Mouse (Mus musculus) lung, adult 2 months (tissue): ENCODE results near the gene Ncaph2. TPM values are rescaled to one million over a fixed set of nuclear protein-coding genes. Genes with fewer than 3 reads are reported as not detected.

Source experiments
- DNase-seq: peaks from one replicate; pipeline ENCODE4 v3.0.0; 2022
- H3K4me1 ChIP-seq: fragments of 200-500 bp; 2 replicates; pipeline ENCODE4 v1.6.1; 2011; ENCODE audit warnings: low read length; ENCODE audit not compliant: control insufficient read depth, insufficient read depth
- H3K4me3 ChIP-seq: fragments of 200-500 bp; replicated peaks from 2 replicates; pipeline ENCODE3; 2011; ENCODE audit warnings: low read depth, mild to moderate bottlenecking, control low read depth, low read length; ENCODE audit errors: extremely low read depth
- CTCF ChIP-seq: fragments of 200-500 bp; IDR thresholded peaks from 2 replicates; pipeline ENCODE4 v1.5.1; 2011; ENCODE audit warnings: mild to moderate bottlenecking, low read length, control low read depth; ENCODE audit not compliant: insufficient read depth
- POLR2A ChIP-seq: fragments of 200-500 bp; IDR thresholded peaks from 2 replicates; pipeline ENCODE4 v1.6.1; 2011; ENCODE audit warnings: low read depth, mild to moderate bottlenecking, control low read depth, low read length, borderline replicate concordance; ENCODE audit errors: extremely low read depth
- WGBS: fragments of 180-500 bp; shearing (Covaris S2); methylation state at CpG from one replicate; pipeline ENCODE4 v1.1.7; 2018; 5-methylcytosine and 5-hydroxymethylcytosine counted together
- polyA plus RNA-seq: library from polyadenylated mRNA; depleted of rRNA; stranded (reverse); fragments of >200 nt; gene quantifications from 2 replicates; pipeline ENCODE4 v1.2.3, GENCODE M21; 2012

Ncaph2 gene
- polyA plus RNA-seq, 1 experiment: 117 TPM

DNA sequence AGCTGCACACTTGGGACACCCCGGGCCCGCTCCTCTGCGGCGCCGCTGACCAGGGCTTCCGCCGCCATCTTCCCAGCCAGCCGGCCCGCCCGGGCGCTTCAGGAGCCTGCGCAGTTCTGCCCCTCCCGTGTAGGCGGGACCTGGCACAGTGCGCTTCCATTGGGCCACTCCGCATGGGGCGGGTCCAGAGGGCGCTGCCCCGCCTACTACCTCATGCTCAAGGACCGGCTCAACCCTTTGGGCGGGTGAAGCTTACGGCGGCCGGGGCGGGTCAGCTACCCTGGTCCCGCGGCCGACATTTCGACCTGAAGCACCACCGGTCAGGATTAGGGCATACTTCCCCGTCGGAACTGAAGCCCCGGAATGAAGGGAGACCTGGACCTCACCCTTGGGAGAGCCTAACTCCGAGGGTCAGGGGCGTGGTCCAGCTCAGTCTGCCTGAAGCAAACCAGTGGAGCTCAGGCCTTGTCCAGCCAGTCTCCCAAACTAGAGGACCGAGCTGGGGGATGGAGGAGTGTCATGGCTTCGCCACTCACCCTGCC, 40.3 kb upstream of the Ncaph2 start, which contains the start of gene Sbf1:
Gene Sbf1 (minus strand): TSS at position 122 of the 542 bp plus-strand sequence.
- peak; percentile 51; the same call in 1 of the 2 replicates for TF ChIP-seq POLR2A
- no peak for TF ChIP-seq CTCF
- under 1% methylated on average over 36 of the region's 37 CpGs for WGBS
- DNase-seq: peak; percentile 98
- Histone ChIP-seq H3K4me3 (peak within 1 kb of the TSS; percentile 97), H3K4me1 (peaks cover 22% of the 10 kb centered on the region)

DNA sequence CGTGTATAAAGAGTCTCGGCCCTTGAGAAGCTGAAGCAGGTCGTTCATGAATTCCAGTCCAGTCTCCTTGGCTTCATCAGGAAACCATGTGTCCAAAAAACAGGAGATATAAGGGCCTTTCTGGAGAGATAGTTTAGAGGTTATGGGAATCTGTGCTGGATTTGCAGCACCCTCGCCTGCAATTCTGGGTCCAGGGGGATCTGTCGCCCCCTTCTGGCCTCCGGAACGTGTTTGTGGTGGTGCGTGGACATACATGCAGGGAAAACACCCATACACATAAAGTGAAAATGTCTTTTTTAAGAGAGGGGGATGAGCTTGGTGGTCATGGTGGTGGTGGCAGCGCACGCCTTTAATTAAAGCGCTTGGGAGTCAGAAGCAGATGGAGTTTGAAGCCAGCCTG, 39.4 kb upstream of the Ncaph2 start:
- TF ChIP-seq POLR2A (no peak), CTCF (0 out of 2 replicates have a peak, but pooled peaks have one; percentile 18)
- no peak overlapping the region for H3K4me3 ChIP-seq
- WGBS: 81% methylated on average over 11 of the region's 11 CpGs
- peaks cover 22% of the 10 kb centered on the region for H3K4me1 ChIP-seq
- DNase-seq: no peak

DNA sequence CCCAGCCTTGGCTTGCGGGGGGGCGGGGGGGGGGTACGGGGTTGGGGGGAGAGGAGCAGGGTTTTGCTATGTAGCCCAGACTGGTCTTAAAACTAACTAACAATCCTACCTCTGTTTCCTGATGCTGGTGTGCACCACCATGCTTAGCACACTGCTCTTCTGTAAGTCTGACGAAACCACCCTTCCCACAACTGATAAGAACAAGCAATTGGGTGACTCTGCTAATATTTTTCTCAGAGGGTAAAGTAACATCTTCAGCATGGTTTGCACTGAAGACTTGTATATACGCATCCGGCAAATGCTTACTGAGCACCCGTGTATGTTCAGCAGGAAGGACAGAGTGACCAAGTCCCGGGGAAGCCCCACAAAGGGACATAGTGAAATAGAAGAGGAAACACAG, 34.3 kb upstream of the Ncaph2 start:
- WGBS: 66% methylated on average over 8 of the region's 8 CpGs
- Histone ChIP-seq H3K4me1 (no peaks in the 10 kb centered on the region), H3K4me3 (no peak overlapping the region)
- TF ChIP-seq CTCF (no peak), POLR2A (no peak)
- DNase-seq: no peak

DNA sequence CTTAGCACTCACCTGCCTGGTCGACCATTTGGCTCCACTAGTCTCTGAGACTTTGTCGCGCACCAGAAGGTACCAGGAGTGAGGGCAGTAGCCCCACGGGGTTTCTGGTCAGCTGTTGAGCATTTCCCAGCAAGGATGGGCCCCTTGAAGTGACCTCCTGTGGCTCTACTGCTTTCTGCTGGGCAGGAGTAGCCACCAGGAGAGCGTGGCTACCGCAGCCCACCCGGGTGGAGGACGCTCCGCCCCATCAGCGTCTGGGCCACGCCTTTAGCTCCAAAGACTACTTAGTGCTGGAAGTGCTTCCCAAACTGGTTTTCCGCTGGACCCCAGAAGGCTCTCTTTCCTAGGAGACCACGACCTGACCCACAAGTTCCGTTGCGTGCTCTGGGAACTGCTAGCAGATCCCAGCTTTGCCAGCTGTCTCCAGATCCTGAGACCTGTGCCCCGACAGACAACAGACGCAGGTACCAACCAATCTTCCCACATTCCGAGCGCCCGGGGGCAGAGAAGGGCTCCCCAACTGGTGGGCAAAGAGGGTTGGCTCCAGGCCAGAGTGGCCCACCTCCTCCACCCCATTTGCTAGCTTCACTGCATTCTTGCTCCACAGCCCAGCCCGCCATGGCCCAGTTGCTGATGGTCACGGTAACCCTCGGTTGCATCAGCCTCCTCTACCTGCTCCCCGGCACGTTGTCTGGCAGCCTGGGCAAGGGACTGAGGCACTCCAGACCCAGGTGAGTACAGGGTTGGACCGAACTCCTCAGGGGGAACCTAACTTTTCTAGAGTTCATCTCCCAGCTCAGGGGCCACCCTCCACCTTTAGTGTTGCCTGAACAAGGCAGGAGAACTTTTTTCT, 32.6 kb upstream of the Ncaph2 start, which contains the start of gene Adm2:
Gene Adm2 (plus strand): TSS at position 51 of the 853 bp plus-strand sequence.
- WGBS: 15% methylated on average over 26 of the region's 26 CpGs
- H3K4me3 ChIP-seq: no peak within 1 kb of the TSS
- H3K4me1 ChIP-seq: no peaks in the 10 kb centered on the region
- DNase-seq: no peak
- TF ChIP-seq POLR2A: no peak
- TF ChIP-seq CTCF: no peak

DNA sequence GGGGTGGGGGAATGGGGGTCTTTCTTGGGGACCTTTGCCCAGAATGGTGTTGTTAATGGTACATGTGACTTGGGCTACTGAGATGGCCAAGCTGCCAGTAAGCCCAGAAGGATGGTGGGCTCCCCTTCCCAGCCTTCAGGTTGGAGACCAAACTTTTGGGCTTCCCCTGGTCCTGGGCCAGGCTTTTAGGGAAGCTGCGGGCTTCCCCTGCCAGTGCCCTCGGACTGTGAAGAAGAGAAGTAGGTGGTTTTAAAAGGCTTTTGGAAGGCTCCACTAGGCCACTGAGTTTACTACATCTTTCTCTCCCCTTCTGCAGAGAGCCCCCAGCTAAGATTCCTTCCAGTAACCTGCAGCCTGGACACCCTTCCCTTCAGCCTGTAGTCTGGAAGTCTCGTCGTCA, 31.9 kb upstream of the Ncaph2 start:
- 74% methylated on average over 4 of the region's 4 CpGs for WGBS

GRCm38 (mm10) chr15:89326441-89326840, 29.1 kb upstream of the Ncaph2 start:
- 50% methylated on average over 5 of the region's 5 CpGs for whole genome bisulfite sequencing
- H3K4me1 ChIP-seq: no peaks in the 10 kb centered on the region
- TF ChIP-seq CTCF: no peak
- TF ChIP-seq POLR2A: no peak
- no peak for DNase-seq
- H3K4me3 ChIP-seq: no peak overlapping the region

More for the DNA sequence above, 31.9 kb upstream of the Ncaph2 start:
- no peaks in the 10 kb centered on the region for H3K4me1 ChIP-seq
- H3K4me3 ChIP-seq: no peak overlapping the region
- no peak for TF ChIP-seq POLR2A
- TF ChIP-seq CTCF: no peak
- no peak for DNase-seq

GRCm38 (mm10) chr15:89334271-89334670, 21.2 kb upstream of the Ncaph2 start, which contains the start of gene Miox:
TSS of gene Miox (plus strand) at chr15:89334398.
- TF ChIP-seq CTCF: no peak
- no peak for TF ChIP-seq POLR2A
- H3K4me1 ChIP-seq: no peaks in the 10 kb centered on the region
- DNase-seq: no peak
- H3K4me3 ChIP-seq: no peak within 1 kb of the TSS
- WGBS: 88% methylated on average over 7 of the region's 7 CpGs

GRCm38 (mm10) chr15:89334774-89335537, 20.6 kb upstream of the Ncaph2 start:
- TF ChIP-seq POLR2A (no peak), CTCF (no peak)
- 76% methylated on average over 17 of the region's 17 CpGs for WGBS
- Histone ChIP-seq H3K4me3 (no peak overlapping the region), H3K4me1 (no peaks in the 10 kb centered on the region)
- DNase-seq: no peak

- TF ChIP-seq POLR2A (no peak), CTCF (no peak)
These were observed 19.1 kb upstream of the Ncaph2 start for GRCm38 (mm10) chr15:89336422-89336821.

GRCm38 (mm10) chr15:89339696-89340095, 15.8 kb upstream of the Ncaph2 start:
- DNase-seq: no peak
- Histone ChIP-seq H3K4me1 (no peaks in the 10 kb centered on the region), H3K4me3 (no peak overlapping the region)
- 79% methylated on average over 2 of the region's 2 CpGs for WGBS
- TF ChIP-seq CTCF (no peak), POLR2A (no peak)

More at GRCm38 (mm10) chr15:89336422-89336821, 19.1 kb upstream of the Ncaph2 start:
- 79% methylated on average over 14 of the region's 14 CpGs for WGBS
- H3K4me3 ChIP-seq: no peak overlapping the region
- no peak for DNase-seq
- no peaks in the 10 kb centered on the region for H3K4me1 ChIP-seq
